Mouse (Mus musculus) cerebellum, adult 9-11 months (tissue): ENCODE data around the gene Ptgds.

ENCODE experiments used
- DNase-seq: peaks from one replicate; pipeline ENCODE4 v3.0.0; 2022

Gene Ptgds

DNA sequence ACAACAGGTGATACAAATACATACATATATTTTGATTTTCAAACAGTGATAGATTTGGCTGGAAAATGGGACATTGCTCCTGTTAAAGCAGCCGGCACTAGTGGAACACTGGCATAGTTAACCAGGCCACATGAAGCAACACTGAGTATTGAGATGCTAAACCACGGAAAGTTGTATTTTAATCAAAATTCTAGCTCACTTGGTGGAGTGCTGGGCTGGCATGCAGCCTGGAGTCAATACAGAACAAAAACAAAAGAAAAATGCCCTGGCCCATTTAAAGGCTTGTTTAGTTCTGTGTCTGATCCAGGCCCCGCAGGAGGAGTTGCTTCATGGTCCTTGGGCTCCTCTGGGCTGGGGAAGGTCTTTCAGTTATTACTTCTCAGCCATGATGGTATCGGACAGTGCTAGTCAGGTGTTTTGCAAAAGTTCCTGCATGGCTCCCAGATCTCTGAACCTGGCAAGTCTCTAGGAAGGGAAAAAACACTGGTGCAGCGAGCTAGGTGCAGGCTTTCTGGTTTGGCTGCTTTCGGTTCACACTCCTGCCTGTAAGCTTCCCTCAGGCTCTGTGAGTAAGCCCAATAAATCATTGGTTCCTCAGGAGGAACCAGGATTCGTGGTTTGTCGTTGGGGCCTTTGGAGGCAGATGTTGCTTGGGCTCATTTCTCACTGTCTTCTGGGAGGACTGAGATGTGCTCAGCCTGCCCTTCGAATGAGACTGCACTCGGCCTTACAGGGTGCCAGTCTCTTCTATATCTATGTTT lies 9.9 kb upstream of the Ptgds start:
- no peak for DNase-seq

DNA sequence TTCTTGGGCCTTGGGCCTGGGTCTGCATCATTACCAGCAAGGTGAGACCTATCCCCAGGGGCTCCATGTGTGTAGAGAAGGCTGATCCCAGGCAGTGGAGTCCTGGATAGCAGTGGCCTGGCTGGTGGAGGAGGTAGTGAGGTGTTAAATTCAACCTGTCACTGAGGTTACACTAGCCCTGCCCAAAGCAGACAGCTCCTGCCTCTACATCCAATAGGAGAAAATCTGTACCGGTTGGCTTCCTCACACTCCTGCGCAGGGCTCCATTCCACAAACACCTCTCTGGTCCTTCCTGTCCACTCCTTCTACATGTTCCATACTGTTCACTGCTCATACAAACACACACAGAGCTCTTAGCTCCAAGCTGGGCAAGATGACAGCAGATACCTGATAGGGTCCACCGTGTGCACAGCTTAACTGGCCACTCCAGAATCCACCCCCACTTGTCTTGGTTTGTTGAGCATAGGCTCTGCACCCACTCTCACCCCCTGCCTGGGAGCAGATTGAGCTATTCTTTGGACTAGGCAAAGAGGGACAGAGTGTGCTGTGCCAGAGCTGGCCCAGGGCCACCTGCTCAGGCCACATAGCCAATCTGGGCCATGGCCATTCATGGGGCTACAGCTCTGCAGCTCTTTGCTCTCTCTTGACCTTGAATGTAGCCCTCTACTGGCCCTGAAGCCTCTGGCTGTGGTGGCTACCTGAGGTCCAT lies 8.3 kb upstream of the Ptgds start:
- DNase-seq = peak; percentile 99

DNA sequence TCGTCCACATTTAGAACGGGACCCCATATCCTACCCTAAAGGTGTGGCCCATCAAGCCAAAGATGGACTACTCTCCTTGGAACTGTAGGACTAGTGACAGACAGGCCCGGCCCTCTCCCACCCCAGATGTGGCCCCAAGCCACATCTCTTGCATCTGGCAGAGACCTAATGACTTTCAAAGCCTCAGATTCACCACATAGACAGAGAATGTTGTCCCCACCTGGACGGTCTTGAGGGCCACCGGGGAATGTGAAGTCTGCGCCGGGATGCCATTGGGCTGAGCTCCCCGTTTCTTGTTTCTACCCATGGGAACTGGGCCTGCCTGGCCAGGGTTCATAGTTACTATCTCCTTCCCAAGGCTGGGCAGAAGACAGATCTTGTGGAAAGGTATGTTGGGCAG lies 7.7 kb upstream of the Ptgds start:
- no peak for DNase-seq

DNA sequence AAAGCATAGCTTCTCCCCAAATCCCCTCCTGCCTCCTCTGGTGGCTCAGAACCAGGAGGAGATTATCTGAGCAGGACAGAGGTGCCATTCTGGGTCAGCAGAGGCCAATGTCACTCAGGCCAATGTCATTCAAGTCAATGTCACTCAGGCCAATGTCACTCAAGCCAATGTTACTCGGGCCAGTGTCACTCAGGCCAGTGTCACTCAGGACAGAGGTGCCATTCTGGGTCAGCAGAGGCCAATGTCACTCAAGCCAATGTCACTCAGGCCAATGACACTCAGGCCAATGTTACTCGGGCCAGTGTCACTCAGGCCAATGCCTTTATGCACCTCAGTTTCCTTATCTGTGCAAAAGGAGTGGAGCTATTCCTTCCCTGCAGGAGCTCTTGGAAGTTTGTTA lies 2.7 kb upstream of the Ptgds start:
- no peak for DNase-seq

DNA sequence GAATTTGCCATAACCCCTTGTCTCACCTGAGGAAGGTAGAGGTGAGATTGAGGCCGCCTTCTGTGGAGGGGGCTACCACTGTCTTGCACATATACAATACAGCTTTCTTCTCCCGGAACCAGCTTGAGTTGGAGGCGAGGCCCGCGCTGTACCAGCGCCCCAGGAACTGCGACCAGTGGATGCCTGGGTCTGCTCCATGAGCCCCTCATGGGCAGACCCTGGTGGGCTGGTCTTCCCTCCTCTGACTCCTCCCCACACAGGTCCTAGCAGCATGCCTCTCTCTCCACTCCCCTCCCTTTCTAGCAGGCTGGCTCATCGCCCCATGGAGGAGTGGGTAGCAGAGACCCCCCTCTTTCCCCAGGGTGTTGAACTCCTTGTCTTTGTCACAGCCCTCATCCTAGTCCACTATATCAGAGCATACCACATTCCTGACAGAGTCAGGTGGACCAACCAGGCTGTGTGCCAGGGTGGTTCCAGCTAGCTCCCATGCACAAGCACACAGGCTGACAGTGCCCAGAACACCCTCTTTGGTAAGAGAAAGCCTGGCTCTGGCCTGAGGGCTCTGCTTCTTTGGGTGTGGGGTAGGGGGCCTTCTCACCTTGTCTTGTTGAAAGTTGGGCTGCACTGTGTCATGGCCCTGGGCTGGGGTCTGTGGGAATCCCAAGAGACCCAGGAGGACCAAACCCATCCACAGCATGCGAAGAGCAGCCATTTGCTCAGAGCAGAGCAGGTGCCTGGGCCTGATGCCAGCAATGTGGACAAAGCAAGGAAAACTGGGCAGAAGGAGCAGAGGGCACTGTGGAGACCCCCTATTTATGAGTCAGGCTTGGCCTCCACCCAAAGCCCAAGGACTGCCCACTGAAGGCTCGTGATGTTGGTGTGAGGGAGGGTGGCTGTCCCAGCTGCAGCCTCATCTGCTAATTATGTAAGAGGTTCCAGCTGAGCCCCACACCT lies 607 bp downstream of the Ptgds start:
- peak; percentile 82 for DNase-seq

DNA sequence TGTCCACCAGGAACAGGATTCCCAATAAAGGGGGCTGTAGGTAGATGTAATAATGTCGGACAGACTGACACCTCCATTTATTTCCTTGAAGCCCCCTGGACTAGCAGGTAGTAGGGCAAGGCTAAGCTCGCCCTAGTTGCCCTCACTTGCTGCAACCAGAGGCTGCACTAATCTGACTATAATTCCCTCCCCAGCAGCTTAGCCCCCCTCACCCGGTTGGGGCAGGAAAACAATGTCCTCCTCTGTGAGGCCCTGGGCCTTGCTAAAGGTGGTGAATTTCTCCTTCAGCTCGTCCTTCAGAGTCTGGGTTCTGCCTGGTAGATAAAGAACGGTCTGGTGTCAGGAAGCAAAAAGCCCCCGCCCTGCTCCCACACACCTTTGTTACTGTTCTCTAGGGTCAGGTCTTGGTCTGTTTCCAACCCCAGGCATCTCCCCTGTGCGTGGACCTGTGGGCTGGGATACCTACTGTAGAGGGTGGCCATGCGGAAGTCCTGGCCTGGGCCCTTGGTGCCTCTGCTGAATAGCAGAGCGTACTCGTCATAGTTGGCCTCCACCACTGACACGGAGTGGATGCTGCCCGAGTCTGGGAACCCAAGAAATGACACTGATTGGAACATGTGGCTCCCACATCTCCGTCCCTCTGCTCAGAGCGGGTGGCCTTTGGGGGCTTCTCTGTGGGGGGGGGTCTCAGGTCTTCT lies 2.1 kb downstream of the Ptgds start:
- peak; percentile 54 for DNase-seq

DNA sequence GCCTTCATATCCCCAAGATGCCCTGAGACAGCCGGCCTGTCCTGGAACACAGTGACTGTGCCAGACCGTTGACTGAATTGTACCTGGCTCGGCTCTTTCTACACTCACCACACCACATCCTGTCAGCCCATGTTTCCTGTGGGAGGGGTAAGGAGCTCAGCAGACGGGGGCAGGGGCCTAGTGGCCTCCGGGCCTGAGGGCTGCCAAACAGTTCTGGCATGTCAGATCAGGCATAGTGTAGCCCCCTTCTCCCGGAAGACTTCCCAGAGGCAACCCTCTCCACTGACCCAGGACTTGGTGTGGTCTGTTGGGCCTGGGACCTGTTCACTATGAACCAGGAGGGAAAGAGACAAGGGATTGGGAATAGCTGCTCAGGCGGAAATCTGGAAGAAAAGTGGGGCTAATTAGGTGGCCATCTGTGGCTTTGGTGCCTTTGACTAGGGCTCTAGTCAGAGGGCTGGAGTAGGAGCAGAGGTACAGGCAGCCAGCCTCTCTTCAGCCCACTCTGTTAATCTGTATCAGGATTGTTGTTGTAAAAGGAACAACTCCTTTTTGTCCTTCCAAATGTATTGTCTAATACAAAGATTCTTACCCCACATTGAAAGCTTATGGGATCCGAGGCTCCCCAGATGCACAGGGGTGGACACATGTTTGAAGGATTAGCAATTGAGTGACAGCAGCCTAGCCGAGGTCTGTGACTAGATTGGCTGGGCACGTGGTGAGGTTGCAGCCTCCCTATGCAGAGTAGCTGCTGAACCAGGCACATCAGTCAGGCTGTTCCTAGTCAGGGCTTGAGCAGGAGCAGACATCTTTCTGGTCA lies 3.8 kb downstream of the Ptgds start:
- DNase-seq = peak; percentile 73

DNA sequence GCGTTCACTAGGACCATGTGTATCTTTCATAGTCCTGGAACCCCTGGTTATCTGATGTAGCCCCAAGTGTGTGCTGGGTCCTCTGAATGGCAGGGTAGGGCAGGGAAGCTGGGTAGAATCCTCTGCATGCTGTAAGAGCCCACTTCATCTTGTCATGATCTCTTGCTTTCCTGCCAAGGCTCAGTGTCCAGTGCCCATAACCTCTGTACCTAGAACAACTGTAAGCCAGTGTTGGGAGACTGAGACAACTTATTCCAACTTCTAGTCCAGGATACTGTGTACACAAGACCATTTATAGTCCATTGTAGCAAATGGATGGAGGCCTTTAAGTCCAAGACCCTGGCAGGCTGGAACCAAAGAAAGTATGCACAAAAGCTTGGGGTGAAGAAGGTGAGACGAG lies 4.6 kb downstream of the Ptgds start:
- DNase-seq = no peak

DNA sequence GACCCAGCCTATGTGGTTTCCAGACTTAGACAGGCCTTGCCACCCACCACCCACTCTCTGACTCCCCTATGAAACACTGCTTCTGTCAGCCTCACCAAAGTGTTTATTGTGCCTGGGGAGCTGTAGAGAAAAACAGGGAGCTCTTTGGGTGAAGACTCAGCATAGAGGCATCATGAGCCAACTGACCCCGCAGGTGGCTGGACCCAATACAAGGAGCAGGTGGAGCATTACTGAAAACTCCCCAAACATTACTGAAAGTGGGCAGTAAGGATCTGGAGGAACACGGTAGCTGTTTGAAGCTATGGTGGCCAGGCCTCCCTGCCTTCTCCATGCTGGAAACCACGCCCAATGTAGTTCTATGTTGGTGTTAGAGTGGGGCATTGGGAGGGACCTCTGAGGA lies 6.2 kb downstream of the Ptgds start:
- peak; percentile 78 for DNase-seq

DNA sequence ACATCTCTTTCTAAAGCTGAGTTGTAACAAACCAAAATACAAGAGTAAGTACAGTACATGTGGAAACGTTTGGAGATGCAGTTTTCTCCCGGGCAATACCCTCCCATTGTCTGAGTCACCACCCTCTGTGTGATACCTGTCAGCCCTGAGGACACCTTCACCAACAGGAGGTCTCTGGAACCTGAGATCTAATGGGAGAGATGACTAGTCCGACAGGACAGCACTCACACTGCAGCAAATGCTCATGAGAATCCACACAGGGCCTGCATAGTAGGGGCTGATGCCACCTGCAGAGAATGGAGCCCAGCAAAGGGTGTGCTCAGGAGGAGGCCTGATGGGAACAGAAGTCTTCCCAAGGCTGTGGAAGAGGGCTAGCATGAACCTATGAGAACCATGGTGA lies 8.4 kb downstream of the Ptgds start:
- peak; percentile 67 for DNase-seq

DNA sequence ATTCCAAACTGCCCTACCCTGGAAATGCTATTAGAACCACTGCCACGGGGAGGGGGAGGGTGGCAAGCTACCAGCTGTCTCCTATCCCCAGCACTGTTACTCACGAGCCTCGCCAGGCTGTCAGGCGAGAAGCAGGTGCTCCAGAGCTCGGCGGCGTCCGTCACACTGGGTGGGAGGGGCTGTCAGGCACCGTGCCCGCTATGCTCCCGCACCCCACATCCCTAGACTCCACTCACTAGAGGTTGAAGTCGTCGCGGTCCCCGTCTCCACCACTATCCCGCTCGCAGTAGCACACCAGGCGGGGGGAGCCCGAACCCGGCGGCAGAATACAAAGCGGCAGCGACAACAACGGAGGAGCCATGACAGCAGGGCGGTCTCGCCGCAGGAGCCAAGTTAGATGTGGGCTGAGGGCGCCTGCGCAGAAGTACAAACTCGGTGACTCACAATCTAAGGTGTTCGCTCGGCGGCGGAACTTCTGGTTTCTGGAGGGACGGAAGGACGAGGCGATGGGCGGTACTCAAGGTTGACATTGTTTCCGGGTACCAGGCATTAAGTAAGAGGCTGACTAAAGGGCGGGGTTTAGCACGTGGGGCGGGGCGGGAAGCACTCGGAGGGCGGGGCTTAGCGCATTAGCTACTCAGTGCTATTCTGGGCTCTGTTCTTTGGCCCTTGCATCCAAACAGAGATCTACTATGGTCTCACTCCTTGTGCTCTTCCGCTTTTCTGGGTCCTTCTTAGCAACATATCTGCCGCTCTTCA lies 9.1 kb downstream of the Ptgds start, which contains the start of gene Paxx:
TSS of gene Paxx (minus strand) at position 544 of the 759 bp plus-strand sequence.
- peak; percentile 97 for DNase-seq

DNA sequence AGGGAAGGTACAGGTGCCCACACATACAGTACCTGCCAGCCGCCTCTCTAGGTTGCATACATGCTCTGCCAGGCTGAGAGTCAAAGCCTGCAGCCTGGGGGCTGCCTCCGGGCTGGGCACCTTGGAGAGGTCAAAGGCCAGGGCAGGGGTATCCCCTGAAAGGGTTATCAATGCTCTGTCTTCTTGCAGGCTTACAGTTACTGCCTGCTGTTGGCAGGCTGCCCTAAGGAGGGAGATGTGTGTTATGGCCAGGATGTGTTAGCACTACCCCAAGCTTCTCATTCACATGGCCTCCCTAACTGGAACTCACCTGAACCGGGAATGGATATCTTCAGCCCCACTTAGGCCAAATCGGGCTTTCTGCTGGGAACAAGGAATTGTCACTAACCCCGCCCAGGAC lies 9.7 kb downstream of the Ptgds start:
- peak; percentile 84 for DNase-seq

DNA sequence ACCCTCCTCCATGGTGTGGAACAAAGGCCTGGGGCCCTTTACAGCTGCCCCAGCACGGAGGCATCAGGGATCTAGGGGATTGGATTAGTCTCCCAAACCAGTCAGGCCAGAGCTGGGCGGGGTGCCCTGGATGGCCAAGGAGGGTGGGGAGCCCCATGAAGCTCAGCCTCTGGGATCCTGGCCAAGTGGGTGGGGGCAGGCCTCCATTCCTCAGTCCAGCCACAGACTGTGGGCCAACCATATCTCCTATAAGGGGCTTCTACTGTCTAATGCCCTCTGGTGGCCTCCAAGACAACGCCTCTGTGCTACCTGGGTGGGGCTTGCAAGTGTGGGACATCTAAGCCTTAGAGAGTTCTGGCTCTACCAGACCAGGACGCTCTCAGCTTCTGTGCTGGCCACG lies 10.9 kb downstream of the Ptgds start:
- peak; percentile 73 for DNase-seq

DNA sequence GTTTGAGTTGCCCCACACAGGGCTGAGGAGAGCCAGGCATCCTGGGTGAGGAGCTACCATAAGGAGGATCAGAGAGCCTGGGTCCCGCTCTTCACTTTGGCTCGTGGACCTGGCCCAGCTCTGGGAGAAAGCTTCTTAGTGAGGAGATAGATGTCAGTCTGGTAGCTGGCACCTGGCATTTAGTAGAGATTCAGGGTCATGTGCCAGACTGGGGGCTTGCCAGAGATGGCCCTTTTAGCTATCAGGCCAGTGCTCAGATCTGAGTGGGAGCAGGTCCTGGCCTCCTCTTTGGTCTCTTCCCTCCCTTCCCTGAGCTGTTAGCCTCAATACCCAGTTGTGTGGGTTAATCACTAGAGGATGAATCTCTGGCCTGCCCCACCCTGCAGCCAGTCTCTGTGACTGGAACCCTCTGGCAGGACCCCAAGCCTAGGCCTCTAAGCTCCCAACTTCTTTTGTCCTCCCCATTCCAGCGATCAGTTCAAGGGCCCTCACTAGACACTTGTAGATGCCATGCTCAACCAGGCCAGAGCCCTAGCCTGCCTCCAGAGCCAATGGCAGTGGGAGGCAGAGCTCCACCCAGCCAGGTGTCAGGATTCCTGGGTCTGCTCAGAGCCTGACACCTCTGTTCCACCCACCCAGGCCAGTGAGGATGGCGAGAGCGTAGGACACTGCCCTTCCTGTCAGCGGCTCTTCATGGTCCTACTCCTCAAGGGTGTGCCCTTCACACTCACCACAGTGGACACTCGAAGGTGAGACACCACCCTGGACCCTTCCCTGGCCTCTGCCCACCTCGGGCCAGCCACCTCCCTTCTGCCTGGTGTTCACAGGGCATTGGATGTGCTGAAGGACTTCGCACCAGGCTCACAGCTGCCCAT lies 12.6 kb downstream of the Ptgds start:
- DNase-seq = peak; percentile 74

DNA sequence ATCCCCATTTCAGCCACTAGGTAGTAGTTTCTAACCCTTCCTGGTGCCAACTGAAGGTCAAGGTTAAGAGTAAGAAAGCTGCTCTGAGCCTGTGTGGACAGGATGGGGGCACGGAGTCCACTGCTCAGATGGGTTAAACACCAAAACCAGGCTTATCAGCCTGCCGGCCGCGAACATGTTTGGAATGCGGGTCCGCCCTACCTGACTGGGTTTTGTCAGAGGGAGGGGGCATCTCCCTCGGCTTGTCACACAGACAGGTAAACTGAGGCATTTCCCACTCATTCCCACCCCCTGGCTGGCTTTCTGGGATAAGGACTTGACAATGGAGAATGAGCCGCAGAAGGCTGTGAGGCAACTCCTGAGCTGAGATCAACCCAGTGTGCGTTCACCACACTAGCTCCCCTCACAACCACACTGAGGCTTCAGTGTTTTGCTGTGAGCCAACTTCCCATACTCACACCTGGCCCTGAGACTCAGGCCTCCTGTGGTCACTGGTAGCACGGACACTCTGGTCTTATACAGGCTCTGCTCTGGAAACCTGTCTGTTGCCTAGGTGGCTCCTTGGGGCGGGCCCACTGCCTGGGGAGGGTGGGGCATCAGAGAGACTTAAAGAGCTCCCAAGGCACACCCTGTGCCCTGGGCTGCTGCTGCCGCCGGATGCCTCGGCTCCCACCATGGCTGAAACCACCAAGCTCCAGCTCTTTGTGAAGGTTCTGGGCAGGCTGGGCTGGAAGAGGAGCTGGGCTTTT lies 13.5 kb downstream of the Ptgds start, which contains the start of gene Clic3:
TSS of gene Clic3 (plus strand) at position 634 of the 749 bp plus-strand sequence.
- DNase-seq = no peak

DNA sequence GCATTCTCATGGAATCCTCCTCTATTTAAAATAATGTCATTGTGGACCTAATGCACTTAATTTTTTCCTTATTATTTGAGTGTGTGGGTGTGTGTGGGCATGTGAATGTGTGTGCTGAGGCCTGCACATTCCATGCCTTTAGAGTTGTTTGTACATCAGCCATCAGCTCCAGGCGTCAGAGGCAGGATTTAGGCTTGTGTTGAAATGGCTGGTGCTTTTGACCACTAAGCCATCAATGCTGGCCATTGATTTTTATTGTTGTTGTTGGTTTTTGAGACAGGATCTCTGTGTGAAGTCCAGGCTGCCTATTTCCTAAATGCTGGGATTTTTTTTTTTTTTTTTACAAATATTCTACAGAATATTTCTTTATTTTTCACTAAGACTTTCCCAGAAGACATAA lies 16.9 kb downstream of the Ptgds start:
- no peak for DNase-seq

DNA sequence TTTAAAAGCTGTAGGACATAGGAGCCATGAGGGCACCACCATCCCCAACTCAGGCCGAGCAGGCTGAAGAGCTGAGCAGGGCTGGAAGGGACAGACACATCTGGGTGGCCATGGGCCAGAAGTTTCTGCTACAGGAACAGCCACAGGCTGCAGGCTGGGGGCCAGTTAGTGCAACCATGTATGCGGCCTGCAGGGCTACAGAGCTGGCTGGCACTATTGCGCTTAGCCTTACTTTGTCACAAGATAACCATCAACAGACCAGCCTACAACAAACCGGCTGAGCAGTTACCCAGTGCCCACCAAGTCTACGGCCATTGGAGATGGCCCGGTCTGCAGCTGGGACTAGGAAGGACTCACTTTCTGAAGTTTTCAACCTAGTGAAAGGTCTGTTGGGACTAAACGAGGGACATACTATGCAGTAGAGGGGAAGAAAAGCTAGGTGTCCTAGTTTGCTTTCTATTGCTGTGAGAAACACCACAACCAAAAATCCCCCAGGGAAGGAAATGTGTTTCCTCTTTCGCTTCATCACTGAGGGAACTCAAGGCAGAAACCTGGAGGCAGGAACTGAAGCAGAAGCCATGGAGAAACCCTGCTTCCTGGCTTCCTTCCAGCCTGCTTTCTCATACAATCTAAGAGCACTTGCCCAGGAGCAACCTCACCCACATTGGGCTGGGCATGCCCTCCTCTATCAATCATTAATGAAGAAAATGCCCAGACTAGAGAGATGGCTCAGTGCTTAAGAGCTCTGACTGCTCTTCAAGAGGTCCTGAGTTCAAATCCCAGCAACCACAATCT lies 18.8 kb downstream of the Ptgds start:
- DNase-seq = no peak

DNA sequence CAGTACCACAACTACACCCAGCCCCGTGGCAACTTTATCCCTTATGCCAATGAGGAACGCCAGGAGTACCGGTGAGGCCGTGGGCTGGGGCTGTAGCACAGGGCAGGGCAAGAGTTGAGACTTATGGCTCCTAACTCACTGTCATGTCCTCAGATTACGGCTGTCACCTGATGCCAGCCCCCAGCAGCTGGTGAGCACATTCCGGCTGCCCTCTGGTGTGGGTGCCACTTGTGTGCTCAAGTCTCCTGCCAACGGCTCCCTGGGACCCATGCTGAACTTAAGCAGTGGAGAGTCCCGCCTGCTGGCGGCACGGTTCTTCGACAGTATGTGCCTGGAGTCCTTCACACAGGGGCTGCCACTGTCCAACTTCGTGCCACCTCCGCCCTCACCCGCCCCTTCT lies 27.2 kb downstream of the Ptgds start:
- DNase-seq = peak; percentile 37
